Mouse (Mus musculus) monocyte, adult 2 months (primary cell): ENCODE data around the gene OR5BS1P.
"Not testable (repeated sequence)": the region's sequence is repeated elsewhere in the genome, so short reads cannot be mapped to it uniquely, and the experiment has no call there.

Source experiments
- DNase-seq, 2 experiments: peaks; one replicate each; pipeline ENCODE4 v3.0.0; 2022; ENCODE audit warnings: low spot score in 2 of 2, low read depth in 1 of 2

The OR5BS1P gene

DNA sequence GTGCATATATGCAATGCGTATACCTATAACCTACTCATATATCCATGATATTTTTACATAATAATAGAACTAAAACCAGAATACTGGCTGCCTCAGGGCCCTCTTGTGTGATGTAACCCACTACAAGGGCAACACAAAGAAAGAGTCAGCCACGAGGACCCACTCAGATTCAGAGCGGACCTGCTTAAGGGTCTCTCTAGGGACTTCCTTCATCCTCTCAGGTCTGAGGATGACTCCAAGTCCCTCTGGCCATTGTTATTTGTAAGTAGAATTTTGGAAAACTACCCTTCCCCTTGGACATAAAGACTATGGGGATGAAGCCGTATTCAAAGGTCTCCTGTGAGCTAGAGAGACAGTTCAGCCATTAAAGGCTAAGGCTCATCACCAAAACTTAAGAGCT lies at the start of gene OR5BS1P:
TSS of gene OR5BS1P (plus strand) at position 301 of the 400 bp plus-strand sequence.
- DNase-seq, result no peak

DNA sequence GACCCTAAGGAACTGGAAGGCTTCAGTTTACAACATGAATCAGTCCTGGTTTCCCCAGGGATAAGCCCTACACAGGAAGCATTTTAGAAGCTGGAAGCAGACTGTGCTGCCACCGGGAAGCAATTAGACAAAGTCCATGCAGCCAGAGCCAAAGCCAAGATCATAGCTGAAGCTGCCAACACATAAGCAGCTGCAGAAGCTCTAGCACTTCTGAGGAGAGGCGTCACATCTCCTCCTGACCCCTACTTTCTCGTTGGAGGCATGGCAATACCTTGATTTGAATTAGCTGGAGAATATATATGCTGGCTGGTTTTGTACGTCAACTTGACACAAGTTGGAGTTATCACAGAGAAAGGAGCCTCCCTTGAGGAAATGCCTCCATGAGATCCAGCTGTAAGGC lies 48.8 kb upstream of the OR5BS1P start:
- DNase-seq, result no peak

DNA sequence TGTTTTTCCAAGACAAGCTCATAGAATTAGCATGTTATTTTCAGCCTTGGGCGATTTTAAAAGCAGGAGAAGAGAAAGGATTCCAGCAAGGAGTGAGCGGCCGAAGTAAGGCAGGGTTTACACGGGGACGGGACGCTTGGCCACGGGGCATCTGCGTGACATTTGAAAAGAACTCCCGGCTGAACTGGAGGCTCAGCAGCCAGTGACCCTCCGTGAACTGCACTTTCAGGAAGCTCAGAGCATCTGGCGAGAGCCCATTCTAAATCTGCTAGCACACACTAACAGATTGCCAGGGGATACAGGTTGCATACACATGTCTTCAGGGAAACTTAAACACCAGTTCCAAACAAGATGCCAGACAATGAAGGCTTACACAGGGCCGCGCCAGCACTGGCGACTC lies 45.4 kb upstream of the OR5BS1P start:
- DNase-seq, result no peak

- DNase-seq, result no peak
Measured at GRCm38 (mm10) chr15:98424753-98425152, 44.9 kb upstream of the OR5BS1P start.

- DNase-seq, result no peak
Measured at GRCm38 (mm10) chr15:98425188-98425587, 44.5 kb upstream of the OR5BS1P start.

- DNase-seq, result not testable (repeated sequence)
Measured at GRCm38 (mm10) chr15:98430925-98431324, 38.8 kb upstream of the OR5BS1P start, which contains the start of gene Olfr282. Gene Olfr282, plus strand, starts transcription at chr15:98431225.

GRCm38 (mm10) chr15:98444561-98444960 lies 25.1 kb upstream of the OR5BS1P start:
- DNase-seq, result no peak

- no peak for DNase-seq
Measured at GRCm38 (mm10) chr15:98448521-98448920, 21.2 kb upstream of the OR5BS1P start.

GRCm38 (mm10) chr15:98452288-98452687 lies 17.4 kb upstream of the OR5BS1P start, which contains the start of gene Olfr281:
Gene Olfr281, plus strand, starts transcription at chr15:98452588.
- no peak for DNase-seq

GRCm38 (mm10) chr15:98471539-98471938 lies 1.8 kb downstream of the OR5BS1P start:
- no peak for DNase-seq

DNA sequence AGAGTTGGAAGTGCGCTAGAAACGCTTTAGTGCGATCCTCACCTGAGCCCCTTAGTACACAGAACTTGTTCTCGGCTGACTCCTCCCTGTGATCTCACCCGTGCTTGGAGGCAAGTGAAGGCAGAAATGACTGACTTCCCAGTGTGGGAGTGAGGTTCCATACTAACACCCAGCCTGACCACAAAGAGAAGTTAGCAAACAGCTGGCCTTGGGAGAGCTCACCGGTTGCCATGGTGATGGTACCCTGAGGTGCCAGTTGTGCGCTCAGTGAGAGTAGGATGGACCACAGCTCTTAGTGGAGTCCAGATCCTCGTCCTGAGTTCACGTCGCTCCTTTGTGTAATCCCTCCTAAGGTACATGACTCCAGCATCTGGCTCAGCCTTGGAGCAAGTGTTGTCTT lies 5.3 kb downstream of the OR5BS1P start:
- DNase-seq, result no peak

GRCm38 (mm10) chr15:98475382-98475781 lies 5.7 kb downstream of the OR5BS1P start:
- peak in 1 of 2 experiments; percentile 27 for DNase-seq

GRCm38 (mm10) chr15:98476281-98476680 lies 6.6 kb downstream of the OR5BS1P start:
- no peak for DNase-seq

DNA sequence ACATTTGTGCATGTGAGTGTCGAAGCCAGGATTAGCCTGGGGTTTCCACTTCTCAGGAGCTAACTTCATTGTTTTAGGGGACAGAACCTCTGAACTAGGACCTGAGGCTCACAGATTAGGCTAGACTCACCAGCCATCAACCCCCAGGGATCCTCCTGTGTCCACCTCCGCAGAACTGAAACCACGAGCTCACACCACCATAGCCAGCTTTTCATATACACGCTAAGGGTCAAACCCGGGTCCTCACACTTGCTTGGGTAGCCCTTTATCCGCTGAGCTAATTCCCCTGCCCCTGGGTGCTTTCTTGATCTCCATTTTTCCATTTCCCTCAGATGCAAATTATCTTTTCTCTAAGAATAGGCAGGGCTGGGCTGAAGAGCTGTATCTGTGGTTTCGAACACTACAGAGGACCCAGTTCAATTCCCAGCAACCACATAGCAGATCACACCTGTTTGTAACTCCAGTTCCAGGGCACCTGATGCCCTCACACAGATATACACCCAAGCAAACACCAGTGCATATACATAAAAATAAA lies 9.9 kb downstream of the OR5BS1P start:
- DNase-seq, result no peak

- DNase-seq, result no peak
Measured at GRCm38 (mm10) chr15:98482701-98483100, 13.0 kb downstream of the OR5BS1P start, which contains the start of gene Lalba. Gene Lalba, minus strand, starts transcription at chr15:98482721.

DNA sequence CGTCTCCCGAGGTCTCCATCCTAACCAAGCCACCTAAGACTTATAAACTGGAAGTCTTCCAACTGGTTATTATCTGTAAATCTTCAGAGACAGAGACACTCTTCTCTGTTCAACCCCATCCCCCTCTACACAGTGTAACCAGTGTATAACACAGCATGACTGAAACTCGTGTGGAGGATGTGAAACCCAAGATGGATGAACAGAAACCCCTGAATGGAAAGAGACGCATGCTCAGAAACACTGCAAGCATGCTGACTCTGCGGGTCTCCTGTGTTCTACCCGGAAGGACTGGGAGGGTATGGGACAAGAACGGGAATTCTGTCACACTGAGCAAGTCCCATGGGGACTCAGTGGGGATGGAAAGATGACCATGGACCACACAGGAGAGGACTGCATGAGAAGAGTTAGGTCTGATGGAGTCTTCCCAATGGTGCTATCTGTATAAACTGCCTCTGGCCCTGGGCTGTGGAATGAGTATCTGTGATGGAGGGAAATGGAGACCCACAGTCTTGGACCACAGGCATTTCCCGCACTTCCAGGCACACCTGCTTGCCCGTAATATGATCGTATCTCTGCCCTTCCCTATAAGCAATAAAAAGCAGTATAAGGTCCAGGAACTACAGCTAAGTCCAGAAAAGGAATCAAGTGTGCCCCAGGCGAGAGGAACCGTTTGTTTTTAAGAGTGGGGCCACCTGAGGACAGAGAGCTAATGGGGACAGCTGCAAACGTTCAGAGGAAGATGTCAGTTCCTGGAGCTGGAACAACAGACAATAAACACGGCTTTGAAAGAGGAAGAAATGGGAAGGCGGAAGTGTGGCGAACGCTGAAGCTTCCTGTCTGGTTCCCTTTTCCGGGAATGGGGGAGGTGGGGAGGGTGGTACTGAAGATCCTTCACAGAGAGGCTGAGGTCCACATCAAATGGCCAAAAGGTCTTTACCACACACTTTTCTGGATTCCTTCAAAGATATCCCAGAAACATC lies 14.5 kb downstream of the OR5BS1P start:
- peak; percentile 16 to 21 for DNase-seq

DNA sequence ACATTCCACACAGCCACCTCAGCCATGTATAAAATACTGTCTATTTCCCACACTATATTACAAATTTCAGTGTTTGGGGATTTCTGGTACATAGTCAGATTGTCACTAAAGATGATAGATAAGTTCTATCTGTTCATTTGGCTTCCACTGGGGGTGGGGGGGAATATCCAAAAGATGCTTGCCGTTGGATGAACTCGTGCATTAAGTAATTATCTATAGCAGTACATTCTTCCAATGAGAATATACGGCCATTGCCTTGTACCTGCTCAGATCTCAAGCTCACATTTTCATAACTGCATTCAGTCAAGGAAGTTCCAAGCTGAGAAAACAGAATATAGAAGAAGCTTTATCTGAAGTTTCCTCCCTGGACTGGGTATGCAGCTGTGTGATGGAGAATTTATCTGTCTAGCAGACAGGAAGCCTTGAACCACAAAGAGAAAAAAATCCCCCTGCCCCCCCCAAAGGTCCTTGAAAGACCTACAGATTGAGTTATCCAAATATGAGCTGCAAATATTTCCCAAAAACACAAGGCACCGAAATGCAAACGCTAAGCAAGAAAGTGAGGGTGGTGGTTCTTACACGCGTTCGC lies 16.8 kb downstream of the OR5BS1P start:
- DNase-seq, result no peak

GRCm38 (mm10) chr15:98491332-98491731 lies 21.6 kb downstream of the OR5BS1P start:
- DNase-seq, result no peak

DNA sequence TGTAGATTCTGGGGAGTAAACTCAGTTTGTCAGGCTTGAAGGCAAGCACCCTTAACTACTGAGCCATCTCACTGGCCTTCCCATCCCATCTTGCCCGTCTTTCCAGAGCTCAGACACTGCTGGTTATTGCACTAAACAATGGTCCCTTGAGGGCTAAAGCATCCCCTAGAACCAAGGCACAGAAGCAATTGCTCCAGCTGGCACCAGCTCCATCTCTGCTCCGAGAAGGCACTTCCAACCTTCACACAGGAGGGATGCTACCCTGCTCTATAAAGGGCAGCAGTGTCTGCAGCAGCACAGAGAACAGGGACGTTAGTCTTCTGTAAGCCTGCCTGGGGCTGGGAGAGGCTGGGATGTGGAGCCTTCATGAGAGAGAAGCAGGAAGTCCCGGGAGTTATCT lies 22.4 kb downstream of the OR5BS1P start, which contains the start of gene Olfr279:
TSS of gene Olfr279 (plus strand) at position 301 of the 400 bp plus-strand sequence.
- no peak for DNase-seq

- DNase-seq, result no peak
Measured at GRCm38 (mm10) chr15:98497631-98498030, 27.9 kb downstream of the OR5BS1P start.

DNA sequence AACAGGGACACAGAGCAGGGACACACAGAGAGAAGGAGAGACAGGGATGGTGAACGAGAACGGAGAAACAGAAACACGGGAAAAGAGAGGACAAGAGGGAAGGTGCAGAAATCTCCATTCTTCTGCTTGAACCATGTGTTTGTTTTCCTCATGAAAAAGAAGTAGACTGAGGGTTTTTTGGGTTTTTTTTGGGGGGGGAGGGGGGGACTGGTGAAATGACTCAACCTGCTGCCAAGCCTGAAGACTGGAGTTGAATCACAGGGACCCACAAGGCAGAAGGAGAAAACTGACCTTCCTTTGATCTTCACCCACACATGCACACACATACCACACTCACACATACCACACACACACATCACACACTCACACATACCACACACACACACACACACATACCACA lies 33.6 kb downstream of the OR5BS1P start:
- no peak for DNase-seq

- DNase-seq, result peak in 1 of 2 experiments; percentile 69
Measured at GRCm38 (mm10) chr15:98504514-98504913, 34.8 kb downstream of the OR5BS1P start.
